Mouse (Mus musculus) liver, postnatal 0 days (tissue): Measurements from ENCODE around the gene Zfp420. TPM values are rescaled to one million over a fixed set of nuclear protein-coding genes. Genes with fewer than 3 reads are reported as not detected.

Experiments
- ATAC-seq: fragments of 200-750 bp; cut with Nextera tagmentation; 2 replicates; pipeline ENCODE4 v1.8.0; 2017; ENCODE audit warnings: mild to moderate bottlenecking, moderate library complexity
- DNase-seq: peaks from one replicate; pipeline ENCODE4 v3.0.0-alpha.2; 2016
- H3K27ac ChIP-seq: fragments of 300-500 bp; sonication (generic); 2 replicates; pipeline ENCODE4 v1.5.1; 2014; ENCODE audit warnings: antibody characterized with exemption, moderate library complexity, mild to moderate bottlenecking, low read depth
- H3K27me3 ChIP-seq: fragments of 300-500 bp; sonication (generic); 2 replicates; pipeline ENCODE4 v1.6.1; 2014; ENCODE audit warnings: low read length, control low read depth, mixed read lengths; ENCODE audit not compliant: insufficient read depth
- H3K36me3 ChIP-seq: fragments of 300-500 bp; sonication (generic); replicated peaks from 2 replicates; pipeline ENCODE4 v1.6.1; 2014; ENCODE audit warnings: mild to moderate bottlenecking, control low read depth, low read length, moderate library complexity, mixed read lengths; ENCODE audit not compliant: insufficient read depth
- H3K4me1 ChIP-seq: fragments of 300-500 bp; sonication (generic); 2 replicates; pipeline ENCODE4 v1.6.1; 2014; ENCODE audit warnings: antibody characterized with exemption, mild to moderate bottlenecking, control low read depth; ENCODE audit not compliant: insufficient read depth
- H3K4me2 ChIP-seq: fragments of 300-500 bp; sonication (generic); 2 replicates; pipeline ENCODE4 v1.6.1; 2014; ENCODE audit warnings: low read depth, mild to moderate bottlenecking, low read length, moderate library complexity, mixed read lengths
- H3K4me3 ChIP-seq: fragments of 300-500 bp; sonication (generic); 2 replicates; pipeline ENCODE4 v1.5.1; 2014; ENCODE audit warnings: low read depth, low read length
- H3K9ac ChIP-seq: fragments of 300-500 bp; sonication (generic); replicated peaks from 2 replicates; pipeline ENCODE4 v1.6.1; 2014; ENCODE audit warnings: mild to moderate bottlenecking, moderate library complexity
- H3K9me3 ChIP-seq: fragments of 300-500 bp; sonication (generic); 2 replicates; pipeline ENCODE4 v1.6.1; 2016; ENCODE audit warnings: mild to moderate bottlenecking, control low read depth, low read length, mixed read lengths
- CTCF ChIP-seq: sonication (generic); IDR thresholded peaks from 2 replicates; pipeline ENCODE4 v1.5.1; 2016; ENCODE audit warnings: antibody characterized with exemption, low read depth
- EP300 ChIP-seq: IDR thresholded peaks from 2 replicates; pipeline ENCODE4 v1.6.1; 2016; ENCODE audit warnings: antibody characterized with exemption, low read depth, mild to moderate bottlenecking
- WGBS: fragments of 180-500 bp; shearing (Covaris S2); extraction: QIAGEN DNeasy Blood & Tissue Kit; methylation state at CpG from one replicate; pipeline ENCODE4 v1.1.7; 2014; ENCODE audit not compliant: insufficient replicate concordance; 5-methylcytosine and 5-hydroxymethylcytosine counted together
- polyA plus RNA-seq: library from polyadenylated mRNA; unstranded; fragments of >200 nt; fragmentation: Nextera tagmentation; extraction: Ambion mirVana; gene quantifications from 2 replicates; pipeline ENCODE4 v1.2.1, GENCODE M21; 2015

The Zfp420 gene
- polyA plus RNA-seq, 1 experiment from 2014 or later, result 0.87 TPM

GRCm38 (mm10) chr7:29907206-29907605, 47.4 kb downstream of the Zfp420 start:
- no peaks in the 10 kb centered on the region for H3K27me3 ChIP-seq
- ATAC-seq (no peak), DNase-seq (no peak)
- no peak overlapping the region for H3K9ac ChIP-seq
- 0 out of 2 replicates have a peak, but pooled peaks cover 3% of the 10 kb centered on the region for H3K4me1 ChIP-seq
- H3K27ac ChIP-seq, result no peak overlapping the region
- no peak overlapping the region for H3K4me2 ChIP-seq
- TF ChIP-seq CTCF (no peak), EP300 (no peak)
- no peaks in the 10 kb centered on the region for H3K9me3 ChIP-seq
- 82% methylated on average over 5 of the region's 5 CpGs for WGBS
- no peak overlapping the region for H3K4me3 ChIP-seq
- H3K36me3 ChIP-seq, result peaks cover 7% of the 10 kb centered on the region; the same call in 1 of the 2 replicates

- 1% methylated on average over 33 of the region's 33 CpGs for WGBS
- TF ChIP-seq CTCF (no peak), EP300 (0 out of 2 replicates have a peak, but pooled peaks have one; percentile 27)
- H3K27ac ChIP-seq, result peak within 1 kb of the TSS; percentile 41
These were observed 48.6 kb downstream of the Zfp420 start, which contains the start of gene Zfp383 for GRCm38 (mm10) chr7:29908130-29908950. Gene Zfp383 (plus strand): TSS chr7:29908223.

GRCm38 (mm10) chr7:29910252-29910651, 50.5 kb downstream of the Zfp420 start:
- Histone ChIP-seq H3K36me3 (peaks cover 12% of the 10 kb centered on the region), H3K27me3 (no peaks in the 10 kb centered on the region), H3K4me2 (no peak overlapping the region), H3K9me3 (peaks cover 4% of the 10 kb centered on the region; the same call in 1 of the 2 replicates), H3K27ac (no peak overlapping the region), H3K4me3 (no peak overlapping the region), H3K4me1 (0 out of 2 replicates have a peak, but pooled peaks cover 3% of the 10 kb centered on the region), H3K9ac (no peak overlapping the region)
- no peak for DNase-seq
- ATAC-seq, result no peak
- 75% methylated on average over 2 of the region's 2 CpGs for WGBS
- TF ChIP-seq EP300 (no peak), CTCF (no peak)

More at GRCm38 (mm10) chr7:29908130-29908950, 48.6 kb downstream of the Zfp420 start, which contains the start of gene Zfp383:
- Histone ChIP-seq H3K9me3 (no peaks in the 10 kb centered on the region), H3K4me2 (peak within 1 kb of the TSS; percentile 70), H3K4me1 (0 out of 2 replicates have a peak, but pooled peaks cover 3% of the 10 kb centered on the region), H3K4me3 (peak within 1 kb of the TSS; percentile 65), H3K9ac (peak within 1 kb of the TSS; percentile 60), H3K27me3 (no peaks in the 10 kb centered on the region), H3K36me3 (peaks cover 7% of the 10 kb centered on the region)
- DNase-seq (peak; percentile 84), ATAC-seq (peak; percentile 72)

GRCm38 (mm10) chr7:29912172-29912571, 52.4 kb downstream of the Zfp420 start:
- no peak overlapping the region for H3K4me3 ChIP-seq
- DNase-seq, result no peak
- peaks cover 18% of the 10 kb centered on the region for H3K36me3 ChIP-seq
- H3K9ac ChIP-seq, result no peak overlapping the region
- peaks cover 8% of the 10 kb centered on the region; the same call in 1 of the 2 replicates for H3K9me3 ChIP-seq
- ATAC-seq, result no peak
- no peaks in the 10 kb centered on the region for H3K27me3 ChIP-seq
- no peaks in the 10 kb centered on the region for H3K4me1 ChIP-seq
- TF ChIP-seq EP300, result no peak
- no peak for TF ChIP-seq CTCF
- no peak overlapping the region for H3K4me2 ChIP-seq
- WGBS, result 88% methylated on average over 13 of the region's 13 CpGs
- H3K27ac ChIP-seq, result no peak overlapping the region

GRCm38 (mm10) chr7:29917371-29918061, 57.7 kb downstream of the Zfp420 start:
- 48% methylated on average over 6 of the region's 6 CpGs for WGBS

GRCm38 (mm10) chr7:29918062-29918453, 58.3 kb downstream of the Zfp420 start:
- no peak overlapping the region for H3K4me3 ChIP-seq
- H3K27ac ChIP-seq, result no peak overlapping the region
- 81% methylated on average over 4 of the region's 4 CpGs for WGBS
- TF ChIP-seq EP300, result no peak
- no peak for TF ChIP-seq CTCF
- peaks cover 12% of the 10 kb centered on the region for H3K36me3 ChIP-seq
- no peak overlapping the region for H3K9ac ChIP-seq
- H3K4me1 ChIP-seq, result no peaks in the 10 kb centered on the region
- DNase-seq (no peak), ATAC-seq (no peak)
- no peaks in the 10 kb centered on the region for H3K27me3 ChIP-seq
- peaks cover 8% of the 10 kb centered on the region; the same call in 1 of the 2 replicates for H3K9me3 ChIP-seq
- H3K4me2 ChIP-seq, result no peak overlapping the region

More at GRCm38 (mm10) chr7:29917371-29918061, 57.7 kb downstream of the Zfp420 start:
- Histone ChIP-seq H3K27ac (no peak overlapping the region), H3K27me3 (no peaks in the 10 kb centered on the region), H3K9ac (no peak overlapping the region), H3K36me3 (peaks cover 12% of the 10 kb centered on the region), H3K4me3 (no peak overlapping the region), H3K9me3 (peaks cover 8% of the 10 kb centered on the region; the same call in 1 of the 2 replicates), H3K4me1 (no peaks in the 10 kb centered on the region), H3K4me2 (no peak overlapping the region)
- DNase-seq, result no peak
- no peak for ATAC-seq
- TF ChIP-seq CTCF (no peak), EP300 (no peak)
